Mouse (Mus musculus) lung, embryonic 14.5 days (tissue): ENCODE data around the gene Rabl2. TPM values are rescaled to one million over a fixed set of nuclear protein-coding genes. Genes with fewer than 3 reads are reported as not detected.

Source experiments
- ATAC-seq: fragments of 200-750 bp; cut with Nextera tagmentation; 2 replicates; pipeline ENCODE4 v1.8.0; 2017; ENCODE audit warnings: mild to moderate bottlenecking, moderate TSS enrichment, moderate library complexity; ENCODE audit not compliant: insufficient read depth
- DNase-seq: peaks from one replicate; pipeline ENCODE4 v3.0.0-alpha.2; 2015
- H3K27ac ChIP-seq: fragments of 300-500 bp; sonication (generic); 2 replicates; pipeline ENCODE4 v1.5.1; 2014; ENCODE audit warnings: low read depth, mild to moderate bottlenecking, moderate library complexity
- H3K27me3 ChIP-seq: fragments of 300-500 bp; sonication (generic); 2 replicates; pipeline ENCODE4 v1.6.1; 2014; ENCODE audit warnings: low read length, control low read depth; ENCODE audit not compliant: insufficient read depth
- H3K36me3 ChIP-seq: fragments of 300-500 bp; sonication (generic); 2 replicates; pipeline ENCODE4 v1.6.1; 2014; ENCODE audit warnings: control low read depth; ENCODE audit not compliant: insufficient read depth
- H3K4me1 ChIP-seq: fragments of 300-500 bp; sonication (generic); 2 replicates; pipeline ENCODE4 v1.6.1; 2014; ENCODE audit warnings: antibody characterized with exemption, control low read depth; ENCODE audit not compliant: insufficient read depth
- H3K4me2 ChIP-seq: fragments of 300-500 bp; sonication (generic); 2 replicates; pipeline ENCODE4 v1.6.1; 2014; ENCODE audit warnings: mild to moderate bottlenecking
- H3K4me3 ChIP-seq: fragments of 300-500 bp; sonication (generic); 2 replicates; pipeline ENCODE4 v1.5.1; 2014; ENCODE audit warnings: low read depth, low read length
- H3K9ac ChIP-seq: fragments of 300-500 bp; sonication (generic); 2 replicates; pipeline ENCODE4 v1.6.1; 2014
- H3K9me3 ChIP-seq: fragments of 300-500 bp; sonication (generic); 2 replicates; pipeline ENCODE4 v1.6.1; 2016; ENCODE audit warnings: low read depth, low read length, control low read depth
- CTCF ChIP-seq: IDR thresholded peaks from 2 replicates; pipeline ENCODE4 v1.5.1; 2016; ENCODE audit warnings: antibody characterized with exemption, low read depth
- WGBS: fragments of 180-500 bp; shearing (Covaris S2); extraction: QIAGEN DNeasy Blood & Tissue Kit; methylation state at CpG from one replicate; pipeline ENCODE4 v1.1.7; 2014; 5-methylcytosine and 5-hydroxymethylcytosine counted together
- polyA plus RNA-seq: library from polyadenylated mRNA; unstranded; fragments of >200 nt; fragmentation: Nextera tagmentation; extraction: Ambion mirVana; gene quantifications from 2 replicates; pipeline ENCODE4 v1.2.1, GENCODE M21; 2014

Rabl2 gene
- polyA plus RNA-seq, 1 experiment from 2014 or later = 53.8 TPM

DNA sequence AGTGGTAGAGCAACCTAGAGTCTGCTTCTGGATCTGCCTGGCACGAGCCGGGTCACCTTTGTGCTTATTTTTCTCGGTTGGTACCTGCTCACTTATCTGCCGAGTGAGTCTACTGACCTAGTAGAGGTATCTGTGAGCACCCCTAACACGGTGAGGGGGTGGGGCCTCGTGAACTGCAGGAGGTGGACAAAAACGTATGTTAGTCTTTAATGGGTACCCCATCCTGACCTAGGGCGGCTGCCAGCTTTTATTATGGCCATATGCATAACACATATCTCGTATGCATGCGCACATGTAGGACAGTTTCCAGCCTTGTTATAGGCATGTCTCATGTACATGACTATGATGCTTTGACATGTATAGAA, 57.9 kb downstream of the Rabl2 start:
- 84% methylated on average over 10 of the region's 10 CpGs for WGBS
- Histone ChIP-seq H3K9me3 (no peaks in the 10 kb centered on the region), H3K4me3 (no peak overlapping the region), H3K9ac (no peak overlapping the region), H3K4me1 (no peaks in the 10 kb centered on the region), H3K27ac (no peak overlapping the region), H3K27me3 (no peaks in the 10 kb centered on the region), H3K36me3 (peaks cover 16% of the 10 kb centered on the region; the same call in 1 of the 2 replicates), H3K4me2 (no peak overlapping the region)
- ATAC-seq = no peak
- no peak for TF ChIP-seq CTCF
- DNase-seq = no peak

DNA sequence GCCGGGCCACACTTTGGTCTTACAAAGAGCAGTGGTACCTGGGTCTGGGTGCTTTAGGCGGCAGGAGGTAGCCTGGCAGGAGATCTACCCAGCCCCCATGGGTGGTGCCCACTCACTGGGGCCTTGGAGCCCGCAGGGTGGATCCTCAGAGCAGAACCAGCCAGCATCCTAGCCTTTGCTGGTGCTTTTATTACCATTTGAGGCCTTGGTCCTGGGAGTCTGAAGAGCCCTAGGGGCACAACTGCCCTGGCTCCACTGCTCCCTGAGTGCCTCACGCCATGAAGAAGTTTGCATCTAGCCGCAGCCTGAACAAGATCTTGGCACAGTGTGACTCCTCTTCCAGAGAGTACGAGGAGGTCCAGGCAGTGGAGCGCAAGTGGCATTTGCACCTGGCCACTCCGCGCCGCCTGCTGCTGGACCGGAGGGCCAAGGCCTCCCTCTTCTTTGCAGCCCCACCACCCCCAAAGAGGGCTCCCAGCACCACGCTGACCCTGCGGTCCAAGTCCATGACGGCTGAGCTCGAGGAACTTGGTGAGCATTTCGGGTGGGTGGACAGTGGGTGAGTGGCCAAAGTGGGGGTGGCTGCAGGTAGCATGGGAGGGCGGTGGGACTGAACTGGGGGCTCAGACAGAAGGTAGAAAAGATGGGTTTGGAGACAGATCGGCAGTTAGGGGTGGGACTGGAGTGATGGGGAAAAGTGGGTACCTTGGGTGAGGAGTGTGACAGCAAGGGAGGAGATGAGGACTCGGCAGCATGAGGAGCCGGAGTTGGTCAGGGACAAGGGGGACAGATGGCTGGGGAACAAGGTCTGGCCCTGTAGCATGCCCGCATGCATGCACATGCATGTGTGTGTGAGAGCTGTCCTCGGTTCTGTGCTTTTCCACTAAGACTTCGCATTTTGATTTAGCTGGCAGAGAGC, 58.5 kb downstream of the Rabl2 start:
- peaks cover 16% of the 10 kb centered on the region; the same call in 1 of the 2 replicates for H3K36me3 ChIP-seq

More for the DNA sequence above, 58.5 kb downstream of the Rabl2 start:
- Histone ChIP-seq H3K4me2 (peak overlapping the region; percentile 26; the same call in 1 of the 2 replicates), H3K9ac (no peak overlapping the region), H3K27ac (no peak overlapping the region), H3K4me3 (no peak overlapping the region), H3K4me1 (no peaks in the 10 kb centered on the region), H3K9me3 (no peaks in the 10 kb centered on the region), H3K27me3 (no peaks in the 10 kb centered on the region)
- DNase-seq = no peak
- WGBS = 74% methylated on average over 23 of the region's 23 CpGs
- no peak for ATAC-seq
- no peak for TF ChIP-seq CTCF

Other genes with a start within 250 kb of the Rabl2 start
- gene Lmf2, start 236.3 kb downstream of the Rabl2 start, polyA plus RNA-seq = 59.1 and 63.7 TPM in 2 replicates
- 157 and 168 TPM in 2 replicates for gene Ncaph2, start 236.2 kb downstream of the Rabl2 start, polyA plus RNA-seq
- 4.5 and 7.5 TPM in 2 replicates for gene Sco2, start 218.1 kb downstream of the Rabl2 start, polyA plus RNA-seq
- 0.96 and 1.5 TPM in 2 replicates for gene Tymp, start 214.9 kb downstream of the Rabl2 start, polyA plus RNA-seq
- 1.1 and 1.3 TPM in 2 replicates for gene Odf3b, start 212.6 kb downstream of the Rabl2 start, polyA plus RNA-seq
- gene Klhdc7b, start 207.0 kb downstream of the Rabl2 start, polyA plus RNA-seq = not detected in 2 replicates
- gene Syce3, start 181.4 kb downstream of the Rabl2 start, polyA plus RNA-seq = not detected in 2 replicates
- 0.54 and 2.3 TPM in 2 replicates for gene Cpt1b, start 166.1 kb downstream of the Rabl2 start, polyA plus RNA-seq
- 1.9 and 3.0 TPM in 2 replicates for gene C730034F03Rik, start 162.3 kb downstream of the Rabl2 start, polyA plus RNA-seq
- 0.15 TPM in 1 of 2 replicates, not detected in the other for gene Gm44502, start 162.2 kb downstream of the Rabl2 start, polyA plus RNA-seq
- gene Chkb, start 162.0 kb downstream of the Rabl2 start, polyA plus RNA-seq = 45.9 and 48.3 TPM in 2 replicates
- 0.57 and 0.60 TPM in 2 replicates for gene Mapk8ip2, start 138.0 kb downstream of the Rabl2 start, polyA plus RNA-seq
- gene Arsa, start 114.5 kb downstream of the Rabl2 start, polyA plus RNA-seq = 12.7 and 14.2 TPM in 2 replicates
- gene Shank3, start 92.3 kb downstream of the Rabl2 start, polyA plus RNA-seq = 3.2 and 3.9 TPM in 2 replicates
- gene Acr, start 23.6 kb downstream of the Rabl2 start, polyA plus RNA-seq = 0.16 TPM in 1 of 2 replicates, not detected in the other
- not detected in 2 replicates for gene Syt10, start 249.9 kb upstream of the Rabl2 start, polyA plus RNA-seq